Mouse (Mus musculus) retina, embryonic 14.5 days (tissue): Measurements from ENCODE around the gene Cd70.

Experiments used
- DNase-seq: peaks from one replicate; pipeline ENCODE4 v3.0.0-alpha.2; 2015; ENCODE audit warnings: low spot score

The Cd70 gene

DNA sequence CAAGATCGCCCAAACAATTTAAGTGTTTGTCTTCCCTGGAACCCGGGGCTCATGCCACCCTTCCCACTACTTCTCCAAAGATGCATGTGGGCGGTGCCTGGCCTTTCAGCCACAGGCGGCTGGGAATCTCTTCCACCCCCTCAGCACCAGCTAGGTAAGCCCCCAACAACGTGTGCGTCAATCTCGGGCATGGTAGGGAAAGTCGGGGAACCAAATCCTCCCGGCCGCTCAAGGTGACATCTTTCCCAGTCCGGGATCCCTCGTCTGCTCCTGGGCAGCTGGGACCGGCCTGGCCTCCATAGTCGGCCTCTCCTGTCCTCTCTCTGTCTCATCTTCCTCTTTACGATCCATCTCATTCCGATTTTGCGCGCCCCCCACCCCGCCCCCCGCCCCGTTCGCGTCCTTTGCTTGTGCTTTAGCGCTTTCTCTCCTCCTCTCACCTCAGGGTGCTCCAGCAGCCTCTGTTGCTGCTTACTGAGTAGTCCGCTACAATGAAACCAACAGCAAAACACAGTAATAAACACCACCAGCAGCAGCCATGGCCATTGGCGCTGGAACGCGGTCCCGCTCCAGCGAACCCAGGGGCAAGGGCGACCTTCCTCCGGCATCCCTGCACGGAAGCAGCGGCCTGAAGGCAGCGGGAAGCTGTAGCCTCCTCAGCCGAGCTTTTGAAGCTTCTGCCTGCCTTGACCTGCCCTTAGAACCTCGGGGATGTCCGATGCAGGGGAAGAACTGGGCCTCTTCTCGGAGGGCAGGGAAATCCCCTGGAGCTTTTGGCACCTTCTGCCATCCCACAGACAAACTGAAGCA lies at the start of gene Cd70:
Gene Cd70 (minus strand): TSS at position 784 of the 810 bp plus-strand sequence.
- peak; percentile 28 for DNase-seq

DNA sequence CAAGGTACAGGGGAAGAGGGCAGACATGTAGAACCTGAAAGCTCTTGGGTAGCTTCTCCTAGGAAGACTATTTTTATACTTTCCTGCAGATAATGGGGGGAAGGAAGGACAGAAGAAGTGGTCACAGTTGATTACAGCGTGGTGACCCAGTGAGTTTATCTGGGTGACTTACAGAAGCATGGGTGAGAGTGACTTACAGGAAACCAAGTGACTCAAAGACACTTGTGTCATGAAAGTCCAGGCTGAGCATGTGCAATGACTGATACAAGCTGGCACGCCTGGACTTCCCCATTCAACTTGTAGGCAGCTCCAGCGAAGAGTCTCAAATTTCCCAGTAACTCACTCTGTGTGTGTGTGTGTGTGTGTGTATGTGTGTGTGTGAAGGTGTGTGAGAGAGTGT lies 48.7 kb upstream of the Cd70 start:
- no peak for DNase-seq

DNA sequence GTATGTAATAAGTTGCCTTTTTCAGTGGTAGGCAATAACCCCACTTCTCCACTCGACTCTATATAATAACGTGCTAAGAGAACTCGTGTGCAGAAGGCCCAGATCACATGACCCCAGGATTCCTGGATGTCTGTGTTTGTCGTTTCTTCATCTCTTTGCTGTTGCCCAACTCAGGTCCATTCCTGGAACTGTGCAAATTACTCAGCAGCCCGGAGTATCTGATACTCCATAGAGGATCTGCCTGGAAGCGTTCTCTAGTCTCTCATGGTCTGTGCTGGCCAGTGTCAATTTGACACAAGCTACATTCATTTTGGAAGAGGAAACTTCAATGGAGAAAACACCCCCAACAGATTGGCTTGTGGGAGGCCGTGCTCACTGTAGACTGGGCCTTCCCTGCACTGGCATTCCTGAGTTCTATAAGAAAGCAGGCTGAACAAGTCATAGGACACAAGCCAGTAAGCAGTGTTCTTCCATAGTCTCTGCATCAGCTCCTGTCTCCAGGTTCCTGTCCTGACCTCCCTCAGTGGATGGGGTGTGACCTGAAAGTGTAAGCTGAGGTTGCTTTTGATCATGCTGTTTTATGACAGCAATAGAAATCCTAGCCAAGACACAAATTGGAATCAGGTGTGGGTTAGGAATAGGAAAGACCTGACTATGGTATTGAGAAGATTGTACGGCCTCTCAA lies 45.9 kb upstream of the Cd70 start:
- DNase-seq: no peak

DNA sequence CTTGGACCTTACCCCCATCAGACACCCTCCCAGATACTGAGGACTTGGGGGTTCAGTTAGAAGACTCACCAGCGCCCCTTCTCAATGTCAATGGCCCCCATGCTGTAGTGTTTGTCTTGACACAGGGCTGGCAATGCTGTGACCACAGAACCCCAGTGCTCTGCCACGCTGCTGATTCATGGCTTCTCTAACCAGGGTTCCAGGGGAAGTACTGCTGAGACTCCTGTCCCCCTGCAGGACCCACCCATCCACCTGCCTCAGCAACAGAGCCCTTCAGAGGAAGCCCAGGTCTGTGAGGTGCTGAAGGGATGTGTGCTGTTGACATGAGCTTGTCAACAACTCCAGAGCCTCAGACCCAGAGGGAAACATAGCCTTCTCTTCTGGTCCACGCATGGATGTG lies 45.2 kb upstream of the Cd70 start:
- DNase-seq: no peak

DNA sequence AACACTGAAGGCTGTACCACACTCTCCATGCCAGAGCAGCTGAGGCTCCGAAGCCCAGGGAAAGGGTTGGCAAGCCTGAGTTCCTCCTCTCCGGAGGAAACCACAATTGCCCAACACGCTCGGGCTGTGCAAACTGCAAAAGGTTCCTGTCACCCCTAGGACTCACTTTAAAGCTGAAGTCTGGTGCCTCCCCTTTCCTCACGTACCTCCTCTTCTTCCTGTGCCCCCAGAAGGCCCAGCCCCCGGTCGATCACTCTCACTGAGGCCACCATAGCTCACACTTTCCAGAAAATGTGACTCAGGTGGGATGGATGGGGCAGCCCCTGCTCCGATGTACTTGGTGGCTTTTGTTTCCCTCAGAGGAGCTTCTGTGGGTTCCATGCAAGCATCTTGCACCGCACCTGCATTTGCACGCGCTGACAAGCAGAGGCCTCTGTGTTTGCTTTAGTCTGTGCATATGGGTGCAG lies 44.5 kb upstream of the Cd70 start, which contains the start of gene Tnfsf14:
Gene Tnfsf14 (minus strand): TSS at position 137 of the 467 bp plus-strand sequence.
- no peak for DNase-seq

DNA sequence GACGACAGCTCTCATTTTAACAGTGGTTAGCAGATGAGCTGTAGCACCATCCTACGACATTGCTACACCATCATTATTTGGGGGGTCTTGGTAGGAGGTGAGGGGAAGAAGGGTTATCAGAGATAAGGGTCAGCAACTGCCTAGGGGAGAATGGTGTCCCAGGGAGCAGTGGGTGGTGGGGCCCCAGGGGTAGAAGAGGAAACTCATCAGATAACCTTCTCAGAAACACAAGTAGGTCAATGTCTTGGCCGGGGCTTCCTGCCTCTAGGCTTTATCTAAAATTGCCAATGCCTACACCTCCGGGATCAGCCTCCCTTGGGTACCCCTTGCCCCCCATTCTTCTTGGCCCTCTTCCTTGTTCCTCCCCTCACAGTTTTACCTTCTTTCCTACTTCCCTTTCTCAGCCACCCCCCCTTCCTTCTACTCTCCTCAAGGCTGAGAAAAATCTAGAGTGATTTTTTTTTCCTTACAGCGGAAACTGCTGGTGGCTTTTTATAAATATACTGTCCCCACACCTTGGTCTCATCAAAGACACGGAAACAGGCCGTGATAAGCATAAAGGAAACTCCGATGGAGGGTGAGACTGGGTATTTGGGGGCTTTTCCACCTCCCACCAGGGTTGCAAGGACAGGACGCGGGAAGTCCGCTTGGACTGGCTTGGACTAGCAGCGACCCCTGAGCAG lies 39.1 kb upstream of the Cd70 start:
- no peak for DNase-seq

DNA sequence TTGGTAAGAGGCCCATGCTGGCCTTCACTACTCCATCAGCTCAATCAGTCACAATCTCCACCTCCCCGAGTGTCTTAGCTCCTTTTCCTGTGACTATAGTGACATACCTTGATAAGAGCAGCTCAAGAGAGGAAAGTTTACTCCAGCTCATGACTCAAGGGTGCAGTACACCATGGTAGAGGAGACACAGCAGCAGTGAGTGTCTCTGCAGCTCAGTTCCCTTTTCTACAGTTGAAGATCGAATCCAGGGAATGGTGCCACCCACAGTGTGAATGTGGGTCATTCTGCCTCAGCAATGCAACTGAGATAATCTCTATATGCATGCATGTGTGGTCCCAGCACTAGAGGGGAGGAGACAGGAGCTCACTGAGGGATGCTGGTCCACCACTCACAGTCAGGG lies 36.1 kb upstream of the Cd70 start:
- no peak for DNase-seq

DNA sequence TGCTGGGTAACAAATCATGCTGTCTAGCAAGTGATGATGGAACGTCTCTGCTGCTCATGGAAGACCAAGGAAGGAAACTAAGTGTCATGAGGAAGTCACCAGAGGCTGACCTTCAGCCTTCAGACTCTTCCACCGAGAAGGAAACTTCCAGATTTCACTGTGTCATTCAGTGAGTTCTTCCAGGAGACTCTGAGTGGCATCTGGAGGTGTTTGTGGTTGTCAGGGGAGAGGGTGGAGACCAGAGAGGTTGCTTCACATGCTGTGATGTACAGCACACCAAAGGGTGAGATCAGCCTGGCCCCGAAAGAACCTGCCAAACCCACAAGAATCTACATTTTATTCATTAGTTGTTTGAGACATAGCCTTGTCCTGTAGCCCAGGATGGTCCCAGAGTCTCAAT lies 33.3 kb upstream of the Cd70 start:
- DNase-seq: no peak

DNA sequence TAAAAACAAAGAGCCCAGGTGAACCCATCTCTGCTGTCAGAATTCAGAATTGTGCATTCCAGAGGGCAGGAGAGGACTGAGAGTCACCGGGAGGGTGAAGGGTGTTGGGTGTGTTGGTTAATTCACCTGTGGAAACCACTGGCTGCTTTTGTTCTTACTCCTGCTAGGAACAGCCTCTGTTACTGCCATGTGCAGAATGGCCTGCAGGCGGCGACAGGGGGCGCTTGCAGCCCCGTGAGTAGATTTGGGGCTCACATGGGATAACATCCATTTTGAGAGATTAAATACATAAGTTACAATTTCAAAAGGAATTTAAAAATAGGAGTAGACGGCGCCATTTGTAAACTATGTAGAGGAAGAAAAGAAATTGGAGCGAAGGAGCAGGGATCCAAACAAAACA lies 30.8 kb upstream of the Cd70 start:
- DNase-seq: peak; percentile 18

DNA sequence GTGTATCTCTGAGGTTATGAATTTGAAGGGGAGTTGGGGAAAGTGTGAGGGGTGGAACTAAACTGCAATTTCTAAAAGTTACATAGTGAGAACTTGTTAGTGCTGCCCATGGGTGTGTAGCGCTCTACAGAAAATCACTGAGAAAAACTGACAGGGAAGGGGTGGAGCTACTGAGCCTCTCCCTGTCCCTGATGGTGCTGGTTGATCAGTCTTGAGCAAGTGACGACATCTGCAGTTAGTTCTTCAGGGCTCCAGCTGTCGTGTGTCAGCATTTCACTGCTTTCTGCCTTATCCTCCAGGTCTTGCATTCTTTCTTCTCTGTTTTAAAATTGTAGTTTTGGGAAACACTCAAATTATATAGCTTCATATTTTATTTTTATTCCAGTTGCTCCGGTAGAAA lies 23.8 kb upstream of the Cd70 start:
- DNase-seq: no peak

DNA sequence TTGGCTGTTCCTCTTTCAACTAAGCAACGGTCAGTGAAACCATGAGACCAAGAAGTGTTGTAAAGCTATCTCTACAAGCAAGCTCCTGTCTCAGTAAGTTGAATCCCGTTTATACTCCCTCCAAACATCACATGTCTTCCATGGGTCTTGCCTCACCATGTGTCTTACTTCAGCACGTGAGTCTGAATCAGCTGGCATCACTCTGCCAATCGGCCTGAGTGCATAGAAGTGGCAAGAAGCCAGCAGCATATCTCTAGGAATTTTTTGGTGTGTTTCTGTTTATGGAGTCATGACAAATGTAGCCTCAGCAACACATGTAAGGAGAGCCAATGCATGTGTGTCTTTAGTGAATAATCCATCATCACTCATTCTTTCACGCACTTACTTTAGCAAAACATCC lies 22.8 kb upstream of the Cd70 start:
- no peak for DNase-seq

DNA sequence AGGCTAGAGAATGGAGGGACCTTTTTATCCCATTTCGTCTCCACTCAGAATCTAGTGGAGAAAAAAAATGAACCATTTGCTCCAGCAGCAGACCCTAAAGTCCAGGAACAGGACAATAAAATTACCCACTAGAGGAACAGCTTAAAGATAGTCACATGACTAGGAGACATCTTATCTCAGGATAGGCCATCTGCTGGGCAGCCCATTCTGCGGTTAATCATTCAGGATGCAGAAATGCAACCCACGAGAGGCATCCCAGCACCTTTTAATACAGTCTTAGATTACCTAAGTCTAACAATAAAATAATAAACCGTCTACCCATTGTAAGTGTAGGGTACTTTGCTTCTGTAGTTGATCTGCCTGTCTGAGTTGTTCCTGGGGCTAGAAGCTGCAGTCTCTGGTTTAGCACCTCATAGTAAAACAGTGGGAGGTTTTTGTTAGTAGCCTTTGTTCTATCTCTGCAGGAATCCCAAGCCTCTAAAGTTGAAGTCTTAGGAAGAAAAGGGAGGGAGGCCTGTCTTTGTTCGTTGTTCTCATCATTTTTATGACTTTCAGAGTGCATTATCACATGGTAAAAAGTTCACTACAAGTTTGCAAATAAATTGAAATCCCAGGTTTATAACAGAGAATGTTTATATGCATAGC lies 21.2 kb upstream of the Cd70 start:
- no peak for DNase-seq

DNA sequence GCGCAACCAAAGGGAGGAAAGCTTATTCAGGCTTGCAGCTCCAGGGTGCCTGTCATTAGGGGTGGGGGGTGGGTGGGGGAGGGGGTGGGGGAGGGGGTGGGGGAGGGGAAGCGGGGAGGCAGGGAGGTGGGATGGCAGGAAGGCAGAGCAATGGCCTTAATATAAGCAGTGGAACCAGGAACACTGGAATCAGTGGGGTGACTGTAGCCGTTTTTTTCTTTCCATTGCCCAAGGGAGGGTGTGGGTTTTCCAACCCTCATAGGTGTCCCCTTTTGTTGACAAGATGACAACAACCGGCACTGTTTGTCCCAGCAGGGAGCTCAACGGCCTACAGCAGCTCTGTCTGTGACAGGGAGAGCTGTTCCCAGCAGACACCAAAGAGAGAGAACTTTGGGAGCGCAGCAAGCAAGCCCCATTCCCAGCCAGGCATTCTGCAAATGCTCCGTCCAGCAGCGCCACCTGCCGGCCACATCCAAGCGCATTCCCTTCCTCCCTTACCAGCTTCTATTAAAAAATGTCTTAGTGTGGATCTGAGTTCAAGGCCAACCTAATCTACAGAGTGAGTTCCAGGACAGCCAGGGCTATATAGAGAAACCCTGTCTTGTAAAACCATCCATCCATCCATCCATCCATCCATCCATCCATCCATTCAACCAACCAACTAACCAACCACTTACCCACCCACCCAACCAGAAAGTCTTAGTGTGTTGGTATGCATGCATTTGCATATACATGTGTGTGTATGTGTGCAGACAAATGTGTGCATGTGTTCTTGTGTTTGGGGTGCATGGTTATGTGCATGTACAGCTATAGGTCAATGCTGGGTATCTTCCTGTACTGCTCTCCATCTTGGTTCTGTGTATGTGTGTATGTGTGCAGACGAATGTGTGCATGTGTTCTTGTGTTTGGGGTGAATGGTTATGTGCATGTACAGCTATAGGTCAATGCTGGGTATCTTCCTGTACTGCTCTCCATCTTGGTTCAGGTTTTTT lies 17.5 kb upstream of the Cd70 start:
- peak; percentile 95 for DNase-seq

DNA sequence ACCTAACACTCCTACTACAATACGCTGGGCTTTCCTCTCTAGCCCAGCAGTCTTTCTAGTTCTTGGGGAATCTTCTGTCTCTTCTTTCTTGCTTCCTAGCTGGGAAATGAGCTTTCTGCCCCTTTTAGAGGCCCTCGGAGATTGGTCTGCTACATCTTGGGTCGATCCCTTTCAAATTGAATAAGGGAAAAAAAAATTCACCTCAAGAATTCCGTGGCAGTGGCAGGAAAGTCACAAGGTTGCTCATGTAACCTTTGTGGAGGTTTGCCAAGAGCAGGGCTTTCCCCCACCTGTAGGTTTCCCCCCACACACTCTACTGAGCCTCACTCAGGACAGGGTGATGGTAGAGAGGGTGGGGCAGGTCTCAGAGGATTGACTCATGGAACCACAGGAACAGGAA lies 4.2 kb upstream of the Cd70 start:
- DNase-seq: no peak

DNA sequence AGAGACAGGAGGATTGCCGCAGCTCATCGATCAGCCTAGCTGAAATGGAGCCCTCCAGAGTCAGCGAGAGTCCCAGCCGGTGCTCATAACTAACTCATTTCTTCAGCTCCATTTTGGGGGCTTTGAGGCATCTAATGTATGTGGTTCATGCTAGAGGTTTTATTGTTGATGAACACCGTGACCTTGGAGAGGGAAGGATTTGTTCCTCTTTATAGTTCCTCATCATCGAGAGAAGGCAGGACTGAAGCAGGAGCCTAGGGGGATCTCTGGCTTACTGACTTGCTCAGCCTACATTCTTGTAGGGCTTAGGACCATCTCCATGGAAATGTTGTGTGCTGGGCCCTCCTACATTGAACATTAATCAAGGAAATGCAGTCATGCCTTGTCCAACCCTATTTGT lies 3.4 kb upstream of the Cd70 start:
- DNase-seq: no peak

DNA sequence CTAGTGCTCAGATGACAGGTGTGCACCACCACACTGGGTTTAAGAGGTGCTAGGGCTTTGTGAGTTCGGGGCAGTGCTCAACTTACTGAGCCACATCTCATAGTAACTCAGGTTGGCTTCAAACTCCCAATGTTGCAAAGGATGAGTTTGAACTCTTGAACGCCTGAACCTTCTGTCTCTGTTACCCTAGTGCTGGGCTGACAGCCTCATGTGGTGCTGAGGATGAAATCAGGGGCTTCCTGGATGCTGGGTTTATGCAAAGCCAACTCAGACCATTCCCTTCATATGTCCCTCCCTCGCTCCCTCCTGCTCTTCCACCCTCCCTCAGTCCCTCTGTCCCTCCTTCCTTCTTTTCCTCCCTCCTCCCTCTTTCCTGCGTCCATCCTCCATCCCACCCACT lies 1.2 kb downstream of the Cd70 start:
- no peak for DNase-seq

DNA sequence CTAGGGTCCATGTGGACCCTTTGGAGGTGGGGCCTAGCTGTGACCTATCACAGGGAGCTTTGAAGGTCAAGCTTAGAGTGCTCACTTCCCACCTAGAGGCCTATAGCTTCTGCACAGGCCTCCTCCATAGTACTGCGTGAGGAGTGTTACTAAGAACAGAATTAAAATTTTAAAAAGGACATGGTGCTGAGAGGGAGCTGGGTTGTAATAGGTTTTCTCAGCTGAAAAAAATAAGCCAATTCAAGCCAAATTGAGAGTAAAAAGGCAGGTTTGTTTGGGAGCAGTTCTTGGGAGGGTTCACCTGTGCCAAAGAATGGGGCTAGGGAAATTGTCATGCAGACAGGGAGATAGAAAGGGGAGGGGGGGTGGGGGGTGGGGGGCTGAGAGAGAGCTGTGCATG lies 4.5 kb downstream of the Cd70 start:
- no peak for DNase-seq

DNA sequence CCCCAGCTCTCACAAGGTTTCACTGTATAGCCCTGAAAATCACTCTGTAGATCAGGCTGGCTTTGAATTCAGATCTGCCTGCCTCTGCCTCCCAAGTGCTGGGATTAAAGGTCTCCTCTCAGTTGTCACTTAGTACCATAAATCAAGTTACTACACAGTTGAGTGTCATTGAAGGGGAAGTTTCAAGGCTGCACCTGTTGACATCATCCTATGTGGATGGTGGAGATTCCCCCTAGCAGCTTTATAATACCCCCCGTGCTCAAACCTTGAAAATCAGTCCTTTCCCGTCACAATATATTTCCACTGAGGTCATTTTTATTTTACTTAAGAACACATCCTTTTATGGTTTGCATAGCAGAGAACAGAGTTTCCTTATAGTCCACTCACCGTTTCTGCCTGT lies 5.9 kb downstream of the Cd70 start:
- no peak for DNase-seq

DNA sequence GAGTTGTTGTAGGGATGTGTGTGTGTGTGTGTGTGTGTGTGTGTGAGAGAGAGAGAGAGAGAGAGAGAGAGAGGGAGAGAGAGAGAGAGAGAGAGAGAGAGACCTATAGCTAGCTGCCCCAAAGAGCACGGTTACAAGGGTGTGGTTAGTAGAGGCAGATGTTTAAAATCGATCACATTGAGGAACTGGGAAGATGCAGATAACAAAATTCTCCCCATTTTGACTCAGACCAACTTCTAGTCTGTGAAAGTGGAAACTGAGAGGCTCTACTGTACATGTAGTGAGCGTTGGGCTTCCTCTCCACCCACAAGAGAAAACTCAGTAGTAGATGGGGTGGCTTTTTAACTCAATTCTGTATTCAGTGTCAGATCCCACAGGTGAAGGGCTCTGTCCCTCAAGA lies 9.9 kb downstream of the Cd70 start:
- no peak for DNase-seq

DNA sequence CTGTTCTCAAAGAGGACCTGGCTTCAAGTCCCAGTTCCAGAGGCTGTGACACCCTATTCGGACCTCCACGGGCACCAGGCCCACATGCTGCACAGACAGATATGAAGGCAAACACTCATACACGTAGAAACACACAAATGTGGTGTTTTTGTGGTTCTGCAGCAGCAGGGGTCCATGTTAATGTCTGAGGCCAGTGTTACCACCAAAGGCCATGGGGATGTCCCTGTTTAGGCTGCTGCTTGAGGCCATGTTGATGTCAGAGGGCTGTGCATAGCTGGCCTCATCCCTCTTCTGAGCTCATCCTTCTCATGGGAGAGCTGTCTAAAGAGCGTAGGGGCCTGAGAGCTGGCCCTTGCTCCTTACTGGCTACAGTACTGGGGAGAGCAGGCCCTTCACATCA lies 10.9 kb downstream of the Cd70 start:
- no peak for DNase-seq

DNA sequence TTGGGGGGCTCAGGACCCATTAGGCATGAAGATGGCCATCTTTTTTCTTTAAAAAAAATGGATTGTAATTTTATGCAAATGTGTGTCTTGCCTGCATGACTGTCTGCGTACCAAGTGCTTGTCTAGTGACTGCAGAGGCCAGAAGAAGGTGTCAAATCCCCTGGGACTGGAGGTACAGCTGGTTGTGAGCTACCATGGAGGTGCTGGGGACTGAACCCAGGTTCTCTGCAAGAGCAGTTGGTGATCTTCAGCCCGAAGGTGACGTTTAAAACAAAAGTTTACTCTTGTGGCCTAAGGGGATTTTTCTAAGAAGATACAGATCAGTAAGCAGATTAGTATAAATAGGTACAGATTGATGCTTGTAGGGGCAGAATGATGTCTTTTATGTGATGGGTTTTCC lies 13.9 kb downstream of the Cd70 start:
- DNase-seq: no peak
